Mouse (Mus musculus): Measurements from ENCODE around the gene Cyp2a22. TPM values are rescaled to one million over a fixed set of nuclear protein-coding genes. Genes with fewer than 3 reads are reported as not detected.

Gene Cyp2a22
- not detected for polyA plus RNA-seq (2014; fragmentation: Illumina TruSeq; extraction: RNeasy Lipid Tissue Mini Kit (QIAGEN cat#74804); ENCODE audit: low read depth, low replicate concordance)

DNA sequence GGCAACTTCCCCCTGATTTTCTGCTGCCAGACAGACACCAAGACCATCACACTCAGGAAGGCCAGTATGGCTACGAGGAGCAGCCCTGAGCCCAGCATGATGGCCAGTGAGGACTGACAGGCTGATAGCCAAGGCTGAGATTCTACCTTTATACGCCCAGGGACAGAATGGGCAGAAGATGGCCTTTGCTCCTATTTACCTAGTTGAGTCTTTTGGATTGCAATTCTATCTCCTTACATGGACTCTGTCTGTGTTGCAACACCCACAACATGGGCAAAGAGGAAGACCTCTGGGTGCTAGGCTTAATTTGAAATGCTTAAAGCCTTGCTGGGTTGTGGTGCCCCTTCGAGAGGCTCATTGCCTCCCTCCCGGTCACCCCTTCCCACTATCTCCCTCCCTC lies at the start of gene Cyp2a22:
Gene Cyp2a22 (minus strand): TSS at position 123 of the 400 bp plus-strand sequence.

Other genes with a start within 250 kb of the Cyp2a22 start
- gene Cyp2b19, start 182.2 kb downstream of the Cyp2a22 start, polyA plus RNA-seq (2014; fragmentation: Illumina TruSeq; extraction: RNeasy Lipid Tissue Mini Kit (QIAGEN cat#74804); ENCODE audit: low read depth, low replicate concordance), result 1.9 TPM
- not detected for gene Cyp2g1, start 130.5 kb downstream of the Cyp2a22 start, polyA plus RNA-seq (2014; fragmentation: Illumina TruSeq; extraction: RNeasy Lipid Tissue Mini Kit (QIAGEN cat#74804); ENCODE audit: low read depth, low replicate concordance)
- not detected for gene Cyp2a5, start 104.1 kb downstream of the Cyp2a22 start, polyA plus RNA-seq (2014; fragmentation: Illumina TruSeq; extraction: RNeasy Lipid Tissue Mini Kit (QIAGEN cat#74804); ENCODE audit: low read depth, low replicate concordance)
- gene Cyp2a12, start 89.7 kb upstream of the Cyp2a22 start, polyA plus RNA-seq (2014; fragmentation: Illumina TruSeq; extraction: RNeasy Lipid Tissue Mini Kit (QIAGEN cat#74804); ENCODE audit: low read depth, low replicate concordance), result 8.7 TPM
- 0.14 TPM for gene Cyp2f2, start 180.5 kb upstream of the Cyp2a22 start, polyA plus RNA-seq (2014; fragmentation: Illumina TruSeq; extraction: RNeasy Lipid Tissue Mini Kit (QIAGEN cat#74804); ENCODE audit: low read depth, low replicate concordance)
- not detected for gene Cyp2t4, start 214.3 kb upstream of the Cyp2a22 start, polyA plus RNA-seq (2014; fragmentation: Illumina TruSeq; extraction: RNeasy Lipid Tissue Mini Kit (QIAGEN cat#74804); ENCODE audit: low read depth, low replicate concordance)
- gene Egln2, start 227.4 kb upstream of the Cyp2a22 start, polyA plus RNA-seq (2014; fragmentation: Illumina TruSeq; extraction: RNeasy Lipid Tissue Mini Kit (QIAGEN cat#74804); ENCODE audit: low read depth, low replicate concordance), result 11.1 TPM
- gene Rab4b, start 239.5 kb upstream of the Cyp2a22 start, polyA plus RNA-seq (2014; fragmentation: Illumina TruSeq; extraction: RNeasy Lipid Tissue Mini Kit (QIAGEN cat#74804); ENCODE audit: low read depth, low replicate concordance), result 4.3 TPM
- gene Gm21983, start 241.7 kb upstream of the Cyp2a22 start, polyA plus RNA-seq (2014; fragmentation: Illumina TruSeq; extraction: RNeasy Lipid Tissue Mini Kit (QIAGEN cat#74804); ENCODE audit: low read depth, low replicate concordance), result not detected
- gene Mia, start 241.8 kb upstream of the Cyp2a22 start, polyA plus RNA-seq (2014; fragmentation: Illumina TruSeq; extraction: RNeasy Lipid Tissue Mini Kit (QIAGEN cat#74804); ENCODE audit: low read depth, low replicate concordance), result not detected